Comparison of ENCODE assay signal across 8 mouse cellular contexts in the genomic region with DNA sequence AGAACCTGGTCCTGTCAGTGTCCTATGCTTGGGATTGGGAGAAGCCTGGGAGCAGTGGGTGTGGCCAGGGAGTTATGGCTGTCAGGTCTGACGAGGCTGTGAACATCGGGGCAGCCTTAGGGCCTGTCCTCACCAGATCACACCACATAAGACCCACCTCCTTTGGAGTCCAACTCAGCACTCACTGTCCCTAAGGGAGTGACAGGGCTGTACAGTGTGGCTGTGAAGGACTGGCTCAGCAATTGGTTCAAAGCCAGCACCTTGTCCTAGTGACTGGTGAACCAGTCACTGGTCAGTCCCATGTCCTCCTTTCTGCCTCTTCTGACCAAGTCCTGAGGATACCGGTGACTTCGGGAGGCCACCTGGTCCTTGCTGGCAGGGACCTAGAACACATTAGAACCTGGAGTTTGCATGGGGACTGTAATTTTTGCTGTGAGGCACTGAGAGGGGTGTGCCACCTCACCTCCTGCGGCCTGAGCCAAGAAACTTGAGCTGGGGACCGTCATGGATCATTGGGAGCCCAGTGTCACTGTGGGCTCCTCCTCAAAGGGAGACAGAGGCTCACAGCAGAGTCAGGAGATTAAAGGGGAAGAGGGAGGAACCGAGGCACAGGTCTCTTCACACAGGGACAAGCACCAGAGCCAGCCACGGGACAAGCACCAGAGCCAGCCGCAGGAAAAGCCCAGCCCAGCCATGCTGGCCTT. TPM values are rescaled to one million over a fixed set of nuclear protein-coding genes. Genes with fewer than 3 reads are reported as not detected.
DNase-seq lines count a peak whose midpoint lies in the region; ATAC-seq lines count a peak whose summit lies in the region.

No protein-coding gene starts in this region.

- H3K9me3 ChIP-seq in neural tube, embryonic 11.5 days (ENCODE audit: control insufficient read depth, low read length) = no peaks in the 10 kb centered on the region
- no peaks in the 10 kb centered on the region for H3K9me3 ChIP-seq in hindbrain, embryonic 15.5 days
- no peaks in the 10 kb centered on the region for H3K9me3 ChIP-seq in neural tube, embryonic 13.5 days

- H3K36me3 ChIP-seq in neural tube, embryonic 11.5 days (ENCODE audit: control insufficient read depth, insufficient read depth, low read length) = 0 out of 2 replicates have a peak, but pooled peaks cover 2% of the 10 kb centered on the region
- H3K36me3 ChIP-seq in hindbrain, embryonic 15.5 days = no peaks in the 10 kb centered on the region; the same call in 1 of the 2 replicates
- H3K36me3 ChIP-seq in neural tube, embryonic 13.5 days = peaks cover 18% of the 10 kb centered on the region; the same call in 1 of the 2 replicates

- peak overlapping the region; percentile 10; the same call in 1 of the 2 replicates for H3K4me2 ChIP-seq in neural tube, embryonic 11.5 days (ENCODE audit: low read depth)
- H3K4me2 ChIP-seq in hindbrain, embryonic 15.5 days = no peak overlapping the region
- H3K4me2 ChIP-seq in neural tube, embryonic 13.5 days = no peak overlapping the region

- intact Hi-C loops in left cerebral cortex, postnatal 14 days (cut with DNase I) = loop anchor here (5.0 to 10.0 kb wide), 2 partner anchors 102 to 235 kb away; a partner anchor contains a TSS

- H3K4me3 ChIP-seq in neural tube, embryonic 11.5 days (ENCODE audit: low read depth, low read length) = no peak overlapping the region
- no peak overlapping the region for H3K4me3 ChIP-seq in hindbrain, embryonic 15.5 days
- no peak overlapping the region for H3K4me3 ChIP-seq in neural tube, embryonic 13.5 days

- no peak for ATAC-seq in neural tube, embryonic 11.5 days (ENCODE audit: insufficient read depth, low FRiP score, low TSS enrichment)
- ATAC-seq in hindbrain, embryonic 15.5 days (ENCODE audit: low FRiP score, low read depth) = no peak
- ATAC-seq in neural tube, embryonic 13.5 days (ENCODE audit: low read depth) = no peak

- H3K27me3 ChIP-seq in neural tube, embryonic 11.5 days (ENCODE audit: control insufficient read depth, insufficient read depth, low read length) = no peaks in the 10 kb centered on the region
- H3K27me3 ChIP-seq in hindbrain, embryonic 15.5 days = no peaks in the 10 kb centered on the region
- H3K27me3 ChIP-seq in neural tube, embryonic 13.5 days = no peaks in the 10 kb centered on the region

- 69% methylated on average over 9 of the region's 9 CpGs for WGBS in neural tube, embryonic 11.5 days
- 67% methylated on average over 9 of the region's 9 CpGs for WGBS in hindbrain, embryonic 15.5 days
- WGBS in neural tube, embryonic 13.5 days = 65% methylated on average over 9 of the region's 9 CpGs

- H3K27ac ChIP-seq in neural tube, embryonic 11.5 days (ENCODE audit: low read depth, low read length) = no peak overlapping the region
- H3K27ac ChIP-seq in hindbrain, embryonic 15.5 days (replicated peaks) = peak overlapping the region; percentile 93; the same call in 1 of the 2 replicates
- no peak overlapping the region for H3K27ac ChIP-seq in neural tube, embryonic 13.5 days (replicated peaks)

- peak; percentile 58 for DNase-seq in cerebellum, adult 9-10 months
- no peak for DNase-seq in cerebellum, postnatal 14 days
- DNase-seq in neural tube, embryonic 11.5 days (ENCODE audit: low spot score) = no peak
- no peak for DNase-seq in neural tube, embryonic 10.5 days (ENCODE audit: extremely low spot score, low spot score)
- no peak for DNase-seq in left cerebral cortex, postnatal 14 days (ENCODE audit: low spot score in 2 of 2)
- no peak for DNase-seq in left cerebral cortex, adult 9 months (ENCODE audit: low spot score in 2 of 2)

- H3K9ac ChIP-seq in neural tube, embryonic 11.5 days (ENCODE audit: low read length) = no peak overlapping the region
- no peak overlapping the region for H3K9ac ChIP-seq in hindbrain, embryonic 15.5 days
- H3K9ac ChIP-seq in neural tube, embryonic 13.5 days = peak overlapping the region; percentile 45; the same call in 1 of the 2 replicates

- H3K4me1 ChIP-seq in neural tube, embryonic 11.5 days (ENCODE audit: control insufficient read depth, insufficient read depth, low read length) = peaks cover 18% of the 10 kb centered on the region
- H3K4me1 ChIP-seq in hindbrain, embryonic 15.5 days (replicated peaks) = peaks cover 37% of the 10 kb centered on the region
- peaks cover 44% of the 10 kb centered on the region for H3K4me1 ChIP-seq in neural tube, embryonic 13.5 days (replicated peaks)

RNA-seq across cellular contexts. Expression of a gene that starts 1.8 kb away (rescaled TPM):
- 79.5 and 85.5 TPM in 2 replicates for polyA plus RNA-seq in neural tube, embryonic 11.5 days (2014; fragmentation: Nextera tagmentation; extraction: Ambion mirVana)
- 56.7 and 61.0 TPM in 2 replicates for polyA plus RNA-seq in hindbrain, embryonic 15.5 days (2015; fragmentation: Nextera tagmentation; extraction: Ambion mirVana)
- polyA plus RNA-seq in neural tube, embryonic 13.5 days (2015; fragmentation: Nextera tagmentation; extraction: Ambion mirVana) = 61.4 and 63.4 TPM in 2 replicates
- 10 to 100 TPM; 38.4 to 46.7 TPM for total RNA-seq in left cerebral cortex, postnatal 14 days (2021)

RNA-seq across cellular contexts. Expression of a gene that starts 22.1 kb away (rescaled TPM):
- 58.9 and 60.3 TPM in 2 replicates for polyA plus RNA-seq in neural tube, embryonic 11.5 days (2014; fragmentation: Nextera tagmentation; extraction: Ambion mirVana)
- 57.5 and 60.2 TPM in 2 replicates for polyA plus RNA-seq in hindbrain, embryonic 15.5 days (2015; fragmentation: Nextera tagmentation; extraction: Ambion mirVana)
- 46.4 and 55.1 TPM in 2 replicates for polyA plus RNA-seq in neural tube, embryonic 13.5 days (2015; fragmentation: Nextera tagmentation; extraction: Ambion mirVana)
- total RNA-seq in left cerebral cortex, postnatal 14 days (2021) = 10 to 100 TPM; 15.0 to 20.2 TPM

RNA-seq across cellular contexts. Expression of a gene that starts 22.3 kb away (rescaled TPM):
- 10.6 and 11.5 TPM in 2 replicates for polyA plus RNA-seq in neural tube, embryonic 11.5 days (2014; fragmentation: Nextera tagmentation; extraction: Ambion mirVana)
- 39.2 and 46.1 TPM in 2 replicates for polyA plus RNA-seq in hindbrain, embryonic 15.5 days (2015; fragmentation: Nextera tagmentation; extraction: Ambion mirVana)
- polyA plus RNA-seq in neural tube, embryonic 13.5 days (2015; fragmentation: Nextera tagmentation; extraction: Ambion mirVana) = 37.2 and 39.1 TPM in 2 replicates
- 10 to 100 TPM; 52.8 to 55.3 TPM for total RNA-seq in left cerebral cortex, postnatal 14 days (2021)

RNA-seq across cellular contexts. Expression of a gene that starts 22.8 kb away (rescaled TPM):
- polyA plus RNA-seq in neural tube, embryonic 11.5 days (2014; fragmentation: Nextera tagmentation; extraction: Ambion mirVana) = 71.1 and 78.8 TPM in 2 replicates
- 83.6 and 93.2 TPM in 2 replicates for polyA plus RNA-seq in hindbrain, embryonic 15.5 days (2015; fragmentation: Nextera tagmentation; extraction: Ambion mirVana)
- polyA plus RNA-seq in neural tube, embryonic 13.5 days (2015; fragmentation: Nextera tagmentation; extraction: Ambion mirVana) = 93.9 and 100.0 TPM in 2 replicates
- total RNA-seq in left cerebral cortex, postnatal 14 days (2021) = 10 to 100 TPM; 88.3 to 93.5 TPM

RNA-seq across cellular contexts. Expression of a gene that starts 57.1 kb away (rescaled TPM):
- polyA plus RNA-seq in neural tube, embryonic 11.5 days (2014; fragmentation: Nextera tagmentation; extraction: Ambion mirVana) = 117 TPM in 2 replicates
- polyA plus RNA-seq in hindbrain, embryonic 15.5 days (2015; fragmentation: Nextera tagmentation; extraction: Ambion mirVana) = 109 and 127 TPM in 2 replicates
- 98.0 and 110 TPM in 2 replicates for polyA plus RNA-seq in neural tube, embryonic 13.5 days (2015; fragmentation: Nextera tagmentation; extraction: Ambion mirVana)
- total RNA-seq in left cerebral cortex, postnatal 14 days (2021) = 100 to 1,000 TPM; 188 to 196 TPM
